Mouse (Mus musculus) brown adipose tissue, adult 24 weeks (tissue): ENCODE data around the gene Pisd. TPM values are rescaled to one million over a fixed set of nuclear protein-coding genes. Genes with fewer than 3 reads are reported as not detected.
"Not testable (repeated sequence)": the region's sequence is repeated elsewhere in the genome, so short reads cannot be mapped to it uniquely, and the experiment has no call there.

ENCODE experiments used
- H3K27ac ChIP-seq: fragments of 200-500 bp; replicated peaks from 2 replicates; pipeline ENCODE4 v1.5.1; 2012; ENCODE audit warnings: low read depth, mild to moderate bottlenecking, low read length
- H3K4me1 ChIP-seq: fragments of 200-500 bp; 2 replicates; pipeline ENCODE4 v1.6.1; 2012; ENCODE audit warnings: low read length, mixed read lengths; ENCODE audit not compliant: control insufficient read depth, insufficient read depth, insufficient read length
- H3K4me3 ChIP-seq: fragments of 200-500 bp; 2 replicates; pipeline ENCODE4 v1.5.1; 2012; ENCODE audit warnings: low read depth, mild to moderate bottlenecking, low read length, moderate library complexity; ENCODE audit not compliant: insufficient read depth
- polyA plus RNA-seq: library from polyadenylated mRNA; stranded (reverse); fragments of >200 nt; gene quantifications from 2 replicates; pipeline ENCODE4 v1.2.4, GENCODE M21; 2012; ENCODE audit not compliant: missing spikeins, insufficient read depth, insufficient read length

Pisd gene
- polyA plus RNA-seq, result 49.8 and 54.7 TPM in 2 replicates

- H3K4me1 ChIP-seq, result no peaks in the 10 kb centered on the region
- no peak within 1 kb of the TSS; the same call in 1 of the 2 replicates for H3K27ac ChIP-seq
- H3K4me3 ChIP-seq, result peak within 1 kb of the TSS; percentile 72
Measured at GRCm38 (mm10) chr5:32785313-32785915, at the start of gene Pisd. TSS of gene Pisd (minus strand) at chr5:32785646.

- Histone ChIP-seq H3K4me1 (no peaks in the 10 kb centered on the region; the same call in 1 of the 2 replicates), H3K4me3 (no peak overlapping the region), H3K27ac (no peak overlapping the region)
Measured at GRCm38 (mm10) chr5:32834497-32834896, 49.1 kb upstream of the Pisd start.

- Histone ChIP-seq H3K4me1 (no peaks in the 10 kb centered on the region; the same call in 1 of the 2 replicates), H3K4me3 (no peak overlapping the region), H3K27ac (no peak overlapping the region)
Measured at GRCm38 (mm10) chr5:32830054-32830453, 44.6 kb upstream of the Pisd start.

GRCm38 (mm10) chr5:32828766-32829165 lies 43.3 kb upstream of the Pisd start:
- not testable (repeated sequence) for H3K4me3 ChIP-seq, H3K4me1 ChIP-seq, H3K27ac ChIP-seq

GRCm38 (mm10) chr5:32827009-32827408 lies 41.6 kb upstream of the Pisd start, which contains the start of gene Gm20671:
TSS of gene Gm20671 (minus strand) at chr5:32827109.
- Histone ChIP-seq H3K27ac (no peak within 1 kb of the TSS), H3K4me3 (no peak within 1 kb of the TSS), H3K4me1 (no peaks in the 10 kb centered on the region)

- no peaks in the 10 kb centered on the region for H3K4me1 ChIP-seq
- H3K4me3 ChIP-seq, result no peak overlapping the region
- no peak overlapping the region for H3K27ac ChIP-seq
Measured at GRCm38 (mm10) chr5:32820471-32820870, 35.0 kb upstream of the Pisd start.

- Histone ChIP-seq H3K4me3 (no peak overlapping the region), H3K4me1 (no peaks in the 10 kb centered on the region), H3K27ac (no peak overlapping the region)
Measured at GRCm38 (mm10) chr5:32815396-32815795, 29.9 kb upstream of the Pisd start.

- H3K27ac ChIP-seq, H3K4me1 ChIP-seq, H3K4me3 ChIP-seq: not testable (repeated sequence)
Measured at GRCm38 (mm10) chr5:32786454-32786853, 1.0 kb upstream of the Pisd start.

GRCm38 (mm10) chr5:32784726-32785125 lies 720 bp downstream of the Pisd start:
- H3K4me3 ChIP-seq, result peak overlapping the region; percentile 72
- H3K4me1 ChIP-seq, result no peaks in the 10 kb centered on the region
- no peak overlapping the region for H3K27ac ChIP-seq

- no peak overlapping the region for H3K4me3 ChIP-seq
- no peaks in the 10 kb centered on the region for H3K4me1 ChIP-seq
- H3K27ac ChIP-seq, result no peak overlapping the region
Measured at GRCm38 (mm10) chr5:32781596-32781995, 3.9 kb downstream of the Pisd start.

GRCm38 (mm10) chr5:32778168-32778567 lies 7.3 kb downstream of the Pisd start:
- Histone ChIP-seq H3K4me3 (no peak overlapping the region), H3K4me1 (no peaks in the 10 kb centered on the region), H3K27ac (no peak overlapping the region)

- H3K4me1 ChIP-seq, result no peaks in the 10 kb centered on the region
- H3K4me3 ChIP-seq, result no peak overlapping the region
Measured at GRCm38 (mm10) chr5:32772361-32772760, 13.1 kb downstream of the Pisd start.

GRCm38 (mm10) chr5:32767636-32768373 lies 17.6 kb downstream of the Pisd start:
- no peak overlapping the region for H3K27ac ChIP-seq
- H3K4me1 ChIP-seq, result no peaks in the 10 kb centered on the region
- H3K4me3 ChIP-seq, result no peak overlapping the region

More at GRCm38 (mm10) chr5:32772361-32772760, 13.1 kb downstream of the Pisd start:
- H3K27ac ChIP-seq, result no peak overlapping the region

- H3K4me1 ChIP-seq, result peaks cover 2% of the 10 kb centered on the region; the same call in 1 of the 2 replicates
- no peak overlapping the region for H3K27ac ChIP-seq
- H3K4me3 ChIP-seq, result no peak overlapping the region
Measured at GRCm38 (mm10) chr5:32767004-32767403, 18.4 kb downstream of the Pisd start.

GRCm38 (mm10) chr5:32761566-32762140 lies 23.8 kb downstream of the Pisd start:
- Histone ChIP-seq H3K4me1 (peaks cover 6% of the 10 kb centered on the region; the same call in 1 of the 2 replicates), H3K4me3 (no peak overlapping the region), H3K27ac (peak overlapping the region; percentile 18; the same call in 1 of the 2 replicates)
